Mouse (Mus musculus): Measurements from ENCODE around the gene Nudt3. TPM values are rescaled to one million over a fixed set of nuclear protein-coding genes. Genes with fewer than 3 reads are reported as not detected.
"Not testable (repeated sequence)": the region's sequence is repeated elsewhere in the genome, so short reads cannot be mapped to it uniquely, and the experiment has no call there.

Gene Nudt3
- polyA plus RNA-seq, 1 experiment from 2014 or later = 196 TPM

- H3K27me3 ChIP-seq = peaks cover 19% of the 10 kb centered on the region
- TF ChIP-seq CTCF (IDR thresholded peaks at IDR 0.05) = no peak
- DNase-seq (ENCODE audit: low read depth, low spot score) = no peak
- CTCF ChIA-PET = interaction anchor here (0.9 to 1.1 kb wide), 3 partner anchors 17 to 73 kb away, joined by 3 to 4 read pairs (median 3); no protein-coding TSS in a partner anchor
- POLR2A ChIA-PET = no interaction called here
- in situ Hi-C loops (cut with MboI; ENCODE audit: low pct_unique_long_range_greater_than_20kb) = no loop called here
- no peak for ATAC-seq
These were observed 27.3 kb upstream of the Nudt3 start for GRCm38 (mm10) chr17:27650586-27650985.

GRCm38 (mm10) chr17:27650160-27650559 is 26.9 kb upstream of the Nudt3 start:
- POLR2A ChIA-PET = no interaction called here
- peaks cover 19% of the 10 kb centered on the region for H3K27me3 ChIP-seq
- peak; percentile 34 for ATAC-seq
- TF ChIP-seq CTCF (IDR thresholded peaks at IDR 0.05) = peak; percentile 77
- DNase-seq (ENCODE audit: low read depth, low spot score) = no peak
- CTCF ChIA-PET = interaction anchor here (0.9 to 1.1 kb wide), 3 partner anchors 17 to 74 kb away, joined by 3 to 4 read pairs (median 3); no protein-coding TSS in a partner anchor
- in situ Hi-C loops (cut with MboI; ENCODE audit: low pct_unique_long_range_greater_than_20kb) = no loop called here

- H3K27me3 ChIP-seq = peaks cover 11% of the 10 kb centered on the region
- ATAC-seq = no peak
- CTCF ChIA-PET = no interaction called here
- no peak for DNase-seq (ENCODE audit: low read depth, low spot score)
- TF ChIP-seq CTCF (IDR thresholded peaks at IDR 0.05) = no peak
- POLR2A ChIA-PET = no interaction called here
- in situ Hi-C loops (cut with MboI; ENCODE audit: low pct_unique_long_range_greater_than_20kb) = loop anchor here (10.0 kb wide), 1 partner anchor 119 kb away; no protein-coding TSS in a partner anchor
These were observed 22.5 kb upstream of the Nudt3 start for GRCm38 (mm10) chr17:27645807-27646206.

GRCm38 (mm10) chr17:27644572-27644971 is 21.3 kb upstream of the Nudt3 start:
- DNase-seq (ENCODE audit: low read depth, low spot score) = no peak
- CTCF ChIA-PET = no interaction called here
- POLR2A ChIA-PET = interaction anchor here (0.6 kb wide), 2 partner anchors 62 to 115 kb away, joined by 3 to 4 read pairs; no protein-coding TSS in a partner anchor
- ATAC-seq = no peak
- no peak for TF ChIP-seq CTCF (IDR thresholded peaks at IDR 0.05)
- in situ Hi-C loops (cut with MboI; ENCODE audit: low pct_unique_long_range_greater_than_20kb) = loop anchor here (10.0 kb wide), 1 partner anchor 120 kb away; no protein-coding TSS in a partner anchor
- H3K27me3 ChIP-seq = peaks cover 11% of the 10 kb centered on the region

GRCm38 (mm10) chr17:27643756-27644155 is 20.5 kb upstream of the Nudt3 start:
- in situ Hi-C loops (cut with MboI; ENCODE audit: low pct_unique_long_range_greater_than_20kb) = loop anchor here (10.0 kb wide), 1 partner anchor 121 kb away; no protein-coding TSS in a partner anchor
- TF ChIP-seq CTCF (IDR thresholded peaks at IDR 0.05) = no peak
- DNase-seq (ENCODE audit: low read depth, low spot score) (no peak), ATAC-seq (no peak)
- peaks cover 11% of the 10 kb centered on the region for H3K27me3 ChIP-seq
- POLR2A ChIA-PET = no interaction called here
- CTCF ChIA-PET = no interaction called here

GRCm38 (mm10) chr17:27643101-27643500 is 19.8 kb upstream of the Nudt3 start:
- H3K27me3 ChIP-seq = peaks cover 5% of the 10 kb centered on the region
- no peak for DNase-seq (ENCODE audit: low read depth, low spot score)
- no peak for ATAC-seq
- ChIA-PET POLR2A (no interaction called here), CTCF (no interaction called here)
- in situ Hi-C loops (cut with MboI; ENCODE audit: low pct_unique_long_range_greater_than_20kb) = loop anchor here (10.0 kb wide), 1 partner anchor 122 kb away; no protein-coding TSS in a partner anchor
- TF ChIP-seq CTCF (IDR thresholded peaks at IDR 0.05) = no peak

DNA sequence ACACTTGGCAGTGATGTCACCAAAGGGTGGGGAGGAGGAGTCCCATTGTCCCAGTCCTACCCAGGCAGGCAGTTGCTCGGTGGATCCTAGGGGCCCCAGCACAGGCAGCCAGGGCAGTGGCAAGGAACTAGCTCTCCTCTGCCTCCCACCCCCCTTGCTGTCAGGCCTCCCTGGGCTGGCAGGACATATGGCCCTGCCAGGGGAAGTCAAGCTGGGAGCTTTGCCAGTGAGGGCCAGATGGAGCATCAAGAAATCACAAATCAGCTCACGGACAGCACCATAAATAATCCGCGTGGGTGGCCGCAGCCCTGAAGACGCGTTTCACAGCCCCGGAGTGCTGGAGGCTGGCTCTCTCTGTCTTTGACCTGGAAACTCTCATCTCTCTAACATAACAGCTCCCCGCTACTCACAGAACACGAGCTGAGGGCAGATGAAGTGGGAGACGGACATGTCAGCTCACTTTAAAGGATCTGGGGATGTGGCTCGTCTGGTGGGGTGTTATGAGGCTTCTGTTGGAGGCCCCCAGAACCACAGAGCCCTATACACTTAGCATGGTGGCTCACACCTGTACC is 19.3 kb upstream of the Nudt3 start:
- H3K27me3 ChIP-seq = peaks cover under 1% of the 10 kb centered on the region
- in situ Hi-C loops (cut with MboI; ENCODE audit: low pct_unique_long_range_greater_than_20kb) = loop anchor here (10.0 kb wide), 1 partner anchor 122 kb away; no protein-coding TSS in a partner anchor
- no peak for DNase-seq (ENCODE audit: low read depth, low spot score)
- CTCF ChIA-PET = no interaction called here
- POLR2A ChIA-PET = no interaction called here
- no peak for ATAC-seq
- TF ChIP-seq CTCF (IDR thresholded peaks at IDR 0.05) = no peak

GRCm38 (mm10) chr17:27639851-27640250 is 16.6 kb upstream of the Nudt3 start:
- POLR2A ChIA-PET = not testable (repeated sequence)

GRCm38 (mm10) chr17:27638921-27639332 is 15.6 kb upstream of the Nudt3 start:
- DNase-seq (ENCODE audit: low read depth, low spot score) = no peak
- no peak for ATAC-seq
- in situ Hi-C loops (cut with MboI; ENCODE audit: low pct_unique_long_range_greater_than_20kb) = no loop called here
- no peak for TF ChIP-seq CTCF (IDR thresholded peaks at IDR 0.05)
- no peaks in the 10 kb centered on the region for H3K27me3 ChIP-seq
- POLR2A ChIA-PET = no interaction called here
- CTCF ChIA-PET = no interaction called here

More at GRCm38 (mm10) chr17:27639851-27640250, 16.6 kb upstream of the Nudt3 start:
- CTCF ChIA-PET; ATAC-seq; DNase-seq (ENCODE audit: low read depth, low spot score); H3K27me3 ChIP-seq: not testable (repeated sequence)
- in situ Hi-C loops (cut with MboI; ENCODE audit: low pct_unique_long_range_greater_than_20kb) = loop anchor here (10.0 kb wide), 1 partner anchor 125 kb away; no protein-coding TSS in a partner anchor

- H3K27me3 ChIP-seq = no peaks in the 10 kb centered on the region
- no peak for TF ChIP-seq CTCF (IDR thresholded peaks at IDR 0.05)
- no peak for ATAC-seq
- DNase-seq (ENCODE audit: low read depth, low spot score) = no peak
- ChIA-PET POLR2A (no interaction called here), CTCF (no interaction called here)
- in situ Hi-C loops (cut with MboI; ENCODE audit: low pct_unique_long_range_greater_than_20kb) = no loop called here
These were observed 14.0 kb upstream of the Nudt3 start for GRCm38 (mm10) chr17:27637333-27637732.

DNA sequence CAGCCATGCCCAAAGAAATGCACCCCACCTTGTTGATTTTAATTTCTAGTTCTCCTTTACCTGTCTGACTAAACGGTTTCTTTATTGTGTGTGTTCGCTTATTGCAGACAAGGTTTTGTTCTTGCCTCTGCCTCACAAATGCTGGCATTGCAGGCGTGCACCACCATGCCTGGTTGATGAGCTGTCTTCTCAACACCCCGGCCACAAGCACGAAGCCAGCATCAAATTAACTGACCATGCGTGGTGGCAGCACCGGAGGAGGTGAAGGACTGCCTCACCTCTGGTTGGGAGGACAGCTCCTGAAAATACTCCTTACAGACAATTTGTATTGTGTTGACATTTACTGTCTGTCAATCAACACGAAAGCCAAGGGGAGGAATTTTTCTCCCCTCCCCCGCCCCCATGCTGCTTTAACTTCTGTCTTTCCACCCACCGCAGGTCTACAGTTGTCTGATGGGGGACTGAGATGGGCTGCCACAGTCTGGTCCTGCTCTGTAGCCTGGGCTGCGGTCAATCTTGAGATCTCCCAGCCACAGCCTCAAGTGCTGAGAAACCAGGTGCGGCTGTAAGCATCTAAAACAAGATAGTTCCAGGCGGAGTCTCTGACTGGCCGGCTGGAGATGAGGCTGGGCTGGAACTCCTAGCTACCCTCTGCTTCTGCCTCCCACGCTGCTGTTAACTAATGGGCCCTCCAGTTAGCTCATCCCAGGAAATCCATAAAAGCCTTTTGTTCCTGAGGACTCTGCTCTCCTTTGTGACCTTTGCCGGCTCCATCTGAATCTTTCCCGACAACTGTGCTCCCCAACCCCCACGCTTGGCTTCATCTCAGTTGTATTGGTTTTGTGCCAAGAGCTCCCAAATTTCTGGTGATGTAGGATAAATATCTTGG is 13.1 kb upstream of the Nudt3 start, which contains the start of gene Rps10:
Rps10 (minus strand) TSS at position 538 of the 889 bp plus-strand sequence.
- CTCF ChIA-PET = interaction anchor here (0.9 kb wide), 1 partner anchor 66 kb away, joined by 3 read pairs; no protein-coding TSS in a partner anchor
- no peak for DNase-seq (ENCODE audit: low read depth, low spot score)
- H3K27me3 ChIP-seq = no peaks in the 10 kb centered on the region
- in situ Hi-C loops (cut with MboI; ENCODE audit: low pct_unique_long_range_greater_than_20kb) = no loop called here
- ATAC-seq = no peak
- TF ChIP-seq CTCF (IDR thresholded peaks at IDR 0.05) = no peak
- POLR2A ChIA-PET = no interaction called here

- CTCF ChIA-PET; in situ Hi-C loops (cut with MboI; ENCODE audit: low pct_unique_long_range_greater_than_20kb); H3K27me3 ChIP-seq; ATAC-seq; DNase-seq (ENCODE audit: low read depth, low spot score): not testable (repeated sequence)
- POLR2A ChIA-PET = interaction anchor here (0.6 to 0.9 kb wide), 3 partner anchors 52 to 466 kb away, joined by 3 to 5 read pairs (median 4); no protein-coding TSS in a partner anchor
These were observed 12.2 kb upstream of the Nudt3 start for GRCm38 (mm10) chr17:27635575-27635903.
